In the genomic region with DNA sequence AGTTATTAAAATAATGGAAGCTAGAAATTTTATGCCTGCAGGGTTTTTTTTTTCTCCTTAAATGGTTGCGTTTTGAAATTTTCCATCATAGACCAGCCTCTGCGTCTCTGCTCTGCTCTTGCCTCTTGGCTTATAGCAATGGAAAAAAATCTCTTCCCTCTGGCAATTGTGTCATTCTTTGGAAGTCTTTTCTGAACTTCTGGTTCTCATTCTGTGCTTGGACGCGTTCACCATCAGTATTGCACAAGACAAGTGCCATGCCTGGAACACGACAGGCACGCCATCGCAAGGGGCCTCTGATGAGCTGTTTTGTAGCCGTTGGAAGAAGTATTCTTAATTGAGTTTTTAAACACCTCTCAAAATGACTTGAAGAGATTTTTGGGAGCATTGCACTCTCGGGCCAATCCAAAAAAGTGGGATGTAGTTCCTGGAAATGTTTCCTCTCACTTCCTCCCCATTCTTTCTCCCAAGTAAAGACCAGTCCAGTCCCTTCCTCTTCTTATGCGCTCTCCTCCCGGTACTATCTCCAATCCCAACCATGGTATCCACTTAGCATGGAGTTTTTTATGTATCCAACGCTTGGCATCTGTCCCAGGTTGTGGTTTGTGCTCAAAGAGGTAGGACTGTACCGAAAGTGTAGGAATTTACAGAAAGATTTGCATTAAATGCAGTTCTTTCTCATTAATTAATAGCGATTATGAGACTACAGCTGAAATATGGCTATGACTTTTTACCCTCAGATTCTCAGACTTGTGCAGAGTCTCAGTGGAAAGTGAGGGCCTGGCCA, we compare ENCODE assay signal across 12 mouse cellular contexts.
DNase-seq lines count a peak whose midpoint lies in the region; ATAC-seq and TF ChIP-seq lines count a peak whose summit lies in the region.
"Had no signal": no experiment of that assay in that cellular context is flagged by ENCODE, and none has a peak within 500 bp of the region (broad histone marks: within the 10 kb centered on the region; RNA-seq: fewer than 3 reads in every experiment).

No protein-coding gene starts in this region.

- 0 out of 2 replicates have a peak, but pooled peaks have one; percentile 58 for TF ChIP-seq EP300 in heart, adult 2 months (IDR thresholded peaks at IDR 0.05; ENCODE audit: insufficient read depth, low read depth, low read length)

- no peak for ATAC-seq in heart, embryonic 12.5 days (ENCODE audit: insufficient number of reproducible peaks, low FRiP score)
- ATAC-seq in hindbrain, embryonic 16.5 days: no peak
- ATAC-seq: forebrain, embryonic 13.5 days had no signal

- no peaks in the 10 kb centered on the region for H3K27me3 ChIP-seq in heart, adult 2 months (ENCODE audit: control insufficient read depth, insufficient read depth, low read length)
- H3K27me3 ChIP-seq in heart, embryonic 12.5 days (replicated peaks): no peaks in the 10 kb centered on the region
- no peaks in the 10 kb centered on the region for H3K27me3 ChIP-seq in hindbrain, embryonic 16.5 days (replicated peaks; ENCODE audit: control insufficient read depth, insufficient read depth, low read length)
- H3K27me3 ChIP-seq: CH12.LX; forebrain, embryonic 13.5 days had no signal

- no peak overlapping the region for H3K4me2 ChIP-seq in heart, embryonic 12.5 days
- H3K4me2 ChIP-seq in hindbrain, embryonic 16.5 days (ENCODE audit: low read length): no peak overlapping the region
- H3K4me2 ChIP-seq: forebrain, embryonic 13.5 days had no signal

- H3K4me3 ChIP-seq in heart, adult 2 months: no peak overlapping the region
- no peak overlapping the region for H3K4me3 ChIP-seq in heart, embryonic 12.5 days
- no peak overlapping the region for H3K4me3 ChIP-seq in hindbrain, embryonic 16.5 days (ENCODE audit: low read length)
- H3K4me3 ChIP-seq: forebrain, embryonic 13.5 days had no signal

- H3K79me2 ChIP-seq in heart, adult 2 months (replicated peaks; ENCODE audit: control insufficient read depth, insufficient read depth, low read length): no peaks in the 10 kb centered on the region

- TF ChIP-seq POLR2A in heart, adult 2 months (IDR thresholded peaks at IDR 0.05; ENCODE audit: insufficient read depth, low read depth, low read length): no peak

- TF ChIP-seq CTCF in heart, adult 2 months (IDR thresholded peaks at IDR 0.05): no peak

- intact Hi-C loops in heart, adult 2 months (cut with DNase I): loop anchor here (1.0 kb wide), 1 partner anchor 18 kb away; no protein-coding TSS in a partner anchor
- intact Hi-C loops in heart, postnatal 14 days (cut with DNase I): no loop called here

- DNase-seq in heart, adult 2 months: peak; percentile 50 to 69
- DNase-seq in fibroblast of lung, adult 2 months (ENCODE audit: low read depth): peak; percentile 79
- peak; percentile 35 to 44 for DNase-seq in heart, postnatal 14 days
- DNase-seq in skeletal muscle tissue, adult 2 months (ENCODE audit: low read depth, low spot score): peak; percentile 87
- DNase-seq in cerebellum, postnatal 10 days: no peak
- DNase-seq: kidney, adult 9 months; layer of hippocampus, adult 9-11 months; thymus, adult 18-20 months had no signal

- no peaks in the 10 kb centered on the region; the same call in 1 of the 2 replicates for H3K4me1 ChIP-seq in heart, adult 2 months (ENCODE audit: control insufficient read depth, insufficient read depth, low read length)
- no peaks in the 10 kb centered on the region for H3K4me1 ChIP-seq in heart, embryonic 12.5 days (replicated peaks)
- H3K4me1 ChIP-seq in hindbrain, embryonic 16.5 days (ENCODE audit: control insufficient read depth, insufficient read depth, low read depth, low read length): no peaks in the 10 kb centered on the region
- H3K4me1 ChIP-seq: forebrain, embryonic 13.5 days had no signal

- WGBS in heart, adult 2 months: 64% methylated on average over 14 of the region's 14 CpGs
- 84% methylated on average over 14 of the region's 14 CpGs for WGBS in heart, embryonic 12.5 days
- WGBS in hindbrain, embryonic 16.5 days: 90% methylated on average over 14 of the region's 14 CpGs

- no peak overlapping the region for H3K9ac ChIP-seq in heart, adult 2 months (ENCODE audit: low read depth, low read length)
- H3K9ac ChIP-seq in heart, embryonic 12.5 days: no peak overlapping the region
- no peak overlapping the region for H3K9ac ChIP-seq in hindbrain, embryonic 16.5 days (ENCODE audit: low read depth, low read length)
- H3K9ac ChIP-seq: forebrain, embryonic 13.5 days had no signal

- peak overlapping the region; percentile 59 for H3K27ac ChIP-seq in heart, adult 2 months
- no peak overlapping the region for H3K27ac ChIP-seq in heart, embryonic 12.5 days (ENCODE audit: poor library complexity, severe bottlenecking)
- H3K27ac ChIP-seq in hindbrain, embryonic 16.5 days (ENCODE audit: low read depth, low read length): no peak overlapping the region
- H3K27ac ChIP-seq: forebrain, embryonic 13.5 days had no signal

- H3K9me3 ChIP-seq in heart, embryonic 12.5 days (replicated peaks): no peaks in the 10 kb centered on the region
- no peaks in the 10 kb centered on the region for H3K9me3 ChIP-seq in hindbrain, embryonic 16.5 days (ENCODE audit: control insufficient read depth, low read length)
- H3K9me3 ChIP-seq: forebrain, embryonic 13.5 days had no signal

- no peaks in the 10 kb centered on the region for H3K36me3 ChIP-seq in heart, adult 2 months (ENCODE audit: control insufficient read depth, insufficient read depth, low read length)
- H3K36me3 ChIP-seq in heart, embryonic 12.5 days: no peaks in the 10 kb centered on the region
- no peaks in the 10 kb centered on the region for H3K36me3 ChIP-seq in hindbrain, embryonic 16.5 days (ENCODE audit: control insufficient read depth, insufficient read depth, low read length)

Comparison
In these comparisons a context has a peak if more than half of its experiments do, and no peak if none do; other contexts are left out.
1. DNase-seq: peak in heart, adult 2 months (2 of 2), fibroblast of lung, adult 2 months (single experiment), heart, postnatal 14 days (2 of 2) and skeletal muscle tissue, adult 2 months (single experiment); none in cerebellum, postnatal 10 days (0 of 2).